Mouse (Mus musculus): Measurements from ENCODE around the gene Gm10521. TPM values are rescaled to one million over a fixed set of nuclear protein-coding genes. Genes with fewer than 3 reads are reported as not detected.

Gm10521 gene
- total RNA-seq, 2 experiments from 2014 or later: 7.7 to 13.9 TPM

DNA sequence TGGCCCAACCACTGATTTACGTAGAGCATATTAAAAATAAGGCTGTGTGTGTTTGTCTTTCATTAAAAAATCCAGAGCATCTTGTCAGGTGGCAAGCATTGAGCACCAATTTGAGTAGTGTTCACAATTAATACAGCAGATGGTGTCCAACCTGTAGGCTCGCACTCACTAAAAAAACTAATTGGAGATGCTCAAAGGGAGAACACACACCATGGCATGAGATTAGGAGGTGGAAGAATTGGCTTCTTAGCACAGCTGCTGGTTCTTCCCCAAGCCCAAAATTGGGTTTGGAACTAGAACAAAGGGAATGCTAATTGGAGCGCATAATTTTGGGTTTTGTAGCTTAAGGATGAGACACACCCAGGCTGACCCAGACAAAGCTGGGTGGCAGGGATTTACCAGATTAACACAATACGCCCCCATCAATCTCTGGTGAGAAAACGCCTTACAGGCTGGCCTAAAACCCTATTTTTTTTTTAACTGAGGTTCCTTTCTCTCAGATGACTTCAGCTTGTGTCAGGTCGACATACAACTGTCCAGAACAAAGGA lies 51.1 kb downstream of the Gm10521 start:
- no peak for ATAC-seq (ENCODE audit: poor library complexity, severe bottlenecking)

Other genes starting within 250 kb of the Gm10521 start
- 13.4 and 16.1 TPM in 2 replicates for gene Slamf7, start 242.6 kb upstream of the Gm10521 start, total RNA-seq (2015)
- gene Slamf7, start 242.6 kb upstream of the Gm10521 start, total RNA-seq (2017): 9.3 and 17.3 TPM in 2 replicates
- gene Cd48, start 213.7 kb upstream of the Gm10521 start, total RNA-seq (2015): 528 and 600 TPM in 2 replicates
- 243 and 278 TPM in 2 replicates for gene Cd48, start 213.7 kb upstream of the Gm10521 start, total RNA-seq (2017)
- gene Slamf1, start 128.5 kb upstream of the Gm10521 start, total RNA-seq (2015): not detected in 2 replicates
- gene Slamf1, start 128.5 kb upstream of the Gm10521 start, total RNA-seq (2017): not detected in 2 replicates
- gene Cd84, start 56.0 kb upstream of the Gm10521 start, total RNA-seq (2015): 153 and 188 TPM in 2 replicates
- 269 and 296 TPM in 2 replicates for gene Cd84, start 56.0 kb upstream of the Gm10521 start, total RNA-seq (2017)
- gene Slamf6, start 21.9 kb downstream of the Gm10521 start, total RNA-seq (2015): 5.6 and 6.3 TPM in 2 replicates
- 3.0 and 3.9 TPM in 2 replicates for gene Slamf6, start 21.9 kb downstream of the Gm10521 start, total RNA-seq (2017)
- gene Vangl2, start 132.8 kb downstream of the Gm10521 start, total RNA-seq (2015): 2.1 and 2.8 TPM in 2 replicates
- gene Vangl2, start 132.8 kb downstream of the Gm10521 start, total RNA-seq (2017): 1.8 and 2.5 TPM in 2 replicates
- not detected in 2 replicates for gene Nhlh1, start 161.9 kb downstream of the Gm10521 start, total RNA-seq (2015)
- gene Nhlh1, start 161.9 kb downstream of the Gm10521 start, total RNA-seq (2017): not detected in 2 replicates
- gene Copa, start 186.9 kb downstream of the Gm10521 start, total RNA-seq (2015): 120 and 132 TPM in 2 replicates
- 122 and 132 TPM in 2 replicates for gene Copa, start 186.9 kb downstream of the Gm10521 start, total RNA-seq (2017)
- 81.2 and 87.8 TPM in 2 replicates for gene Ncstn, start 187.1 kb downstream of the Gm10521 start, total RNA-seq (2015)
- 39.8 and 45.5 TPM in 2 replicates for gene Ncstn, start 187.1 kb downstream of the Gm10521 start, total RNA-seq (2017)
- gene Pex19, start 231.1 kb downstream of the Gm10521 start, total RNA-seq (2015): 16.6 and 17.5 TPM in 2 replicates
- gene Pex19, start 231.1 kb downstream of the Gm10521 start, total RNA-seq (2017): 33.9 and 36.5 TPM in 2 replicates